ENCODE assay signal across 22 mouse cellular contexts in genomic region chr17:84002939-84003338, GRCm38 (mm10).
DNase-seq lines count a peak whose midpoint lies in the region; ATAC-seq and TF ChIP-seq lines count a peak whose summit lies in the region.
"Had no signal": no experiment of that assay in that cellular context is flagged by ENCODE, and none has a peak within 500 bp of the region (broad histone marks: within the 10 kb centered on the region; RNA-seq: fewer than 3 reads in every experiment).

No protein-coding gene starts in this region.

- DNase-seq in kidney, adult 2 months: peak; percentile 32
- DNase-seq in kidney, postnatal 4 days: no peak
- peak; percentile 60 for DNase-seq in adipocyte (ENCODE audit: low spot score)
- peak; percentile 54 for DNase-seq in fibroblast of lung, adult 2 months (ENCODE audit: low read depth)
- no peak for DNase-seq in testis, postnatal 10 days (ENCODE audit: low spot score)
- no peak for DNase-seq in hindbrain, postnatal 0 days (ENCODE audit: low spot score)
- DNase-seq: adrenal gland, postnatal 10 days; cerebellum, postnatal 14 days; heart, postnatal 4 days; lung, embryonic 14.5 days; retina, postnatal 1 day; right cerebral cortex, postnatal 4 days; thymus, adult 18-20 months had no signal

- no peak overlapping the region for H3K9ac ChIP-seq in hindbrain, postnatal 0 days (replicated peaks; ENCODE audit: low read length)
- H3K9ac ChIP-seq: forebrain, embryonic 15.5 days; heart, embryonic 13.5 days; hindbrain, embryonic 15.5 days; liver, embryonic 12.5 days; lung, embryonic 14.5 days had no signal

- no peak overlapping the region for H3K4me3 ChIP-seq in kidney, adult 2 months (ENCODE audit: insufficient read depth, low read depth, low read length)
- H3K4me3 ChIP-seq in small intestine, adult 2 months (ENCODE audit: low read depth, low read length): no peak overlapping the region
- no peak overlapping the region for H3K4me3 ChIP-seq in hindbrain, postnatal 0 days (ENCODE audit: low read length)
- H3K4me3 ChIP-seq: forebrain, embryonic 15.5 days; heart, embryonic 13.5 days; hindbrain, embryonic 15.5 days; liver, embryonic 12.5 days had no signal

- no peaks in the 10 kb centered on the region for H3K27me3 ChIP-seq in kidney, adult 2 months (replicated peaks; ENCODE audit: control insufficient read depth, insufficient read depth, low read length)
- no peaks in the 10 kb centered on the region for H3K27me3 ChIP-seq in small intestine, adult 2 months (ENCODE audit: control insufficient read depth, insufficient read depth, low read length)
- no peaks in the 10 kb centered on the region for H3K27me3 ChIP-seq in hindbrain, postnatal 0 days (ENCODE audit: insufficient read depth, low read length)
- H3K27me3 ChIP-seq: forebrain, embryonic 15.5 days; heart, embryonic 13.5 days; hindbrain, embryonic 15.5 days; liver, embryonic 12.5 days had no signal

- H3K27ac ChIP-seq in kidney, adult 2 months (ENCODE audit: insufficient read depth, low read depth, low read length): no peak overlapping the region
- peak overlapping the region; percentile 83; the same call in 1 of the 2 replicates for H3K27ac ChIP-seq in small intestine, adult 2 months (ENCODE audit: insufficient read depth, low read depth, low read length)
- no peak overlapping the region for H3K27ac ChIP-seq in hindbrain, postnatal 0 days
- H3K27ac ChIP-seq: forebrain, embryonic 15.5 days; heart, embryonic 13.5 days; hindbrain, embryonic 15.5 days; kidney, postnatal 0 days; macrophage had no signal

- no peak for TF ChIP-seq POLR2A in kidney, adult 2 months (IDR thresholded peaks at IDR 0.05; ENCODE audit: low read depth, low read length)
- no peak for TF ChIP-seq POLR2A in small intestine, adult 2 months (IDR thresholded peaks at IDR 0.05; ENCODE audit: low read depth, low read length)

- H3K4me2 ChIP-seq in hindbrain, postnatal 0 days (ENCODE audit: low read depth, low read length): no peak overlapping the region
- H3K4me2 ChIP-seq: forebrain, embryonic 15.5 days; heart, embryonic 13.5 days; hindbrain, embryonic 15.5 days; liver, embryonic 12.5 days; midbrain, embryonic 11.5 days had no signal

- H3K9me3 ChIP-seq in hindbrain, postnatal 0 days (ENCODE audit: low read length): no peaks in the 10 kb centered on the region
- H3K9me3 ChIP-seq: forebrain, embryonic 15.5 days; heart, embryonic 13.5 days; hindbrain, embryonic 15.5 days; liver, embryonic 12.5 days had no signal

- H3K4me1 ChIP-seq in kidney, adult 2 months (ENCODE audit: control insufficient read depth, insufficient read depth, low read length): peaks cover 3% of the 10 kb centered on the region; the same call in 1 of the 2 replicates
- H3K4me1 ChIP-seq in small intestine, adult 2 months (ENCODE audit: control insufficient read depth, insufficient read depth, insufficient read length, low read length): peaks cover 36% of the 10 kb centered on the region
- no peaks in the 10 kb centered on the region for H3K4me1 ChIP-seq in hindbrain, postnatal 0 days (ENCODE audit: insufficient read depth, low read length)
- H3K4me1 ChIP-seq: forebrain, embryonic 15.5 days; heart, embryonic 13.5 days had no signal

- no peak for ATAC-seq in hindbrain, postnatal 0 days
- ATAC-seq: forebrain, embryonic 15.5 days; intestine, embryonic 16.5 days; liver, embryonic 12.5 days had no signal

- no peaks in the 10 kb centered on the region for H3K36me3 ChIP-seq in kidney, adult 2 months (ENCODE audit: control insufficient read depth, insufficient read depth, low read length)
- no peaks in the 10 kb centered on the region for H3K36me3 ChIP-seq in small intestine, adult 2 months (ENCODE audit: control insufficient read depth, insufficient read depth, low read length)
- H3K36me3 ChIP-seq in hindbrain, postnatal 0 days (ENCODE audit: insufficient read depth, low read length): no peaks in the 10 kb centered on the region
- H3K36me3 ChIP-seq: forebrain, embryonic 15.5 days; heart, embryonic 13.5 days; hindbrain, embryonic 15.5 days; liver, embryonic 12.5 days had no signal

- 90% methylated on average over 6 of the region's 6 CpGs for WGBS in kidney, adult 2 months
- whole genome bisulfite sequencing in small intestine, adult 2 months: 47% methylated on average over 6 of the region's 6 CpGs
- WGBS in hindbrain, postnatal 0 days: 93% methylated on average over 6 of the region's 6 CpGs

- TF ChIP-seq CTCF in kidney, adult 2 months (conservative IDR thresholded peaks at IDR 0.05; ENCODE audit: insufficient read depth, insufficient read length, low read depth, low read length): no peak
- TF ChIP-seq CTCF in small intestine, adult 2 months (IDR thresholded peaks at IDR 0.05; ENCODE audit: extremely low read depth, insufficient read length, insufficient replicate concordance, low read depth, low read length): no peak
- TF ChIP-seq CTCF in hindbrain, postnatal 0 days (IDR thresholded peaks at IDR 0.05; ENCODE audit: low read depth): no peak

Comparison
In these comparisons a context has a peak if more than half of its experiments do, and no peak if none do; other contexts are left out.
1. DNase-seq: peak in kidney, adult 2 months (single experiment), adipocyte (single experiment) and fibroblast of lung, adult 2 months (single experiment); none in kidney, postnatal 4 days (0 of 2), testis, postnatal 10 days (single experiment) and hindbrain, postnatal 0 days (single experiment).